Mouse (Mus musculus) heart, embryonic 14.5 days (tissue): ENCODE results near the gene Fut2. TPM values are rescaled to one million over a fixed set of nuclear protein-coding genes. Genes with fewer than 3 reads are reported as not detected.
"Not testable (repeated sequence)": the region's sequence is repeated elsewhere in the genome, so short reads cannot be mapped to it uniquely, and the experiment has no call there.

Experiments
- ATAC-seq: fragments of 200-750 bp; cut with Nextera tagmentation; 2 replicates; pipeline ENCODE4 v1.8.0; 2017; ENCODE audit warnings: low read depth, moderate TSS enrichment; ENCODE audit not compliant: insufficient number of reproducible peaks, insufficient read depth, low FRiP score
- H3K27ac ChIP-seq, 2 experiments: fragments of 200-500 bp in 1 of 2; fragments of 300-500 bp in 1 of 2; sonication (generic) in 1 of 2; replicated peaks in 1 of 2; 2 replicates each; pipeline ENCODE4 v1.5.1; 2012 to 2014; ENCODE audit warnings: low read depth in 2 of 2, low read length in 2 of 2, control low read depth in 1 of 2, mild to moderate bottlenecking in 1 of 2, mixed read lengths in 1 of 2; ENCODE audit not compliant: control insufficient read depth in 1 of 2, insufficient read depth in 1 of 2
- H3K27me3 ChIP-seq: fragments of 300-500 bp; sonication (generic); 2 replicates; pipeline ENCODE4 v1.6.1; 2014; ENCODE audit warnings: mild to moderate bottlenecking, low read length, control low read depth; ENCODE audit not compliant: control insufficient read depth, insufficient read depth
- H3K36me3 ChIP-seq: fragments of 300-500 bp; sonication (generic); 2 replicates; pipeline ENCODE4 v1.6.1; 2014; ENCODE audit warnings: mild to moderate bottlenecking, control low read depth, low read length, mixed read lengths; ENCODE audit not compliant: control insufficient read depth, insufficient read depth
- H3K4me1 ChIP-seq, 2 experiments: fragments of 200-500 bp in 1 of 2; fragments of 300-500 bp in 1 of 2; sonication (generic) in 1 of 2; 2 replicates each; pipeline ENCODE4 v1.6.1; 2012 to 2014; ENCODE audit warnings: low read length in 2 of 2, control low read depth in 1 of 2, mixed read lengths in 1 of 2; ENCODE audit not compliant: control insufficient read depth in 2 of 2, insufficient read depth in 2 of 2
- H3K4me2 ChIP-seq: fragments of 300-500 bp; sonication (generic); 2 replicates; pipeline ENCODE4 v1.6.1; 2014; ENCODE audit warnings: mild to moderate bottlenecking, low read length
- H3K4me3 ChIP-seq, 2 experiments: fragments of 200-500 bp in 1 of 2; fragments of 300-500 bp in 1 of 2; sonication (generic) in 1 of 2; 2 replicates each; pipeline ENCODE4 v1.5.1; 2012 to 2014; ENCODE audit warnings: low read length in 2 of 2, mild to moderate bottlenecking in 2 of 2, control low read depth in 1 of 2, low read depth in 1 of 2, moderate library complexity in 1 of 2; ENCODE audit not compliant: control insufficient read depth in 1 of 2, insufficient read depth in 1 of 2
- H3K9ac ChIP-seq: fragments of 300-500 bp; sonication (generic); 2 replicates; pipeline ENCODE4 v1.6.1; 2014; ENCODE audit warnings: mild to moderate bottlenecking, low read length
- H3K9me3 ChIP-seq: fragments of 300-500 bp; sonication (generic); 2 replicates; pipeline ENCODE4 v1.6.1; 2016; ENCODE audit warnings: low read length, control low read depth; ENCODE audit not compliant: control insufficient read depth
- WGBS: fragments of 180-500 bp; shearing (Covaris S2); extraction: QIAGEN DNeasy Blood & Tissue Kit; methylation state at CpG from one replicate; pipeline ENCODE4 v1.1.7; 2014; 5-methylcytosine and 5-hydroxymethylcytosine counted together
- polyA plus RNA-seq: library from polyadenylated mRNA; unstranded; fragments of >200 nt; fragmentation: Nextera tagmentation; extraction: Ambion mirVana; gene quantifications from 2 replicates; pipeline ENCODE4 v1.2.1, GENCODE M21; 2014

Fut2 gene
- polyA plus RNA-seq, 1 experiment from 2014 or later, result 2.4 TPM

- no peaks in the 10 kb centered on the region for H3K36me3 ChIP-seq
- WGBS, result 59% methylated on average over 14 of the region's 14 CpGs
- no peak; the same call in 1 of the 2 replicates for ATAC-seq
- peak overlapping the region; percentile 58 to 70 for H3K27ac ChIP-seq
- no peak overlapping the region; the same call in 1 of the 2 replicates for H3K9ac ChIP-seq
- H3K4me2 ChIP-seq, result no peak overlapping the region
- H3K4me3 ChIP-seq, result no peak overlapping the region
- peaks cover 5 to 15% of the 10 kb centered on the region in 2 experiments for H3K4me1 ChIP-seq
- H3K27me3 ChIP-seq, result no peaks in the 10 kb centered on the region
- no peaks in the 10 kb centered on the region for H3K9me3 ChIP-seq
Observed at GRCm38 (mm10) chr7:45679966-45680621, 13.9 kb upstream of the Fut2 start.

GRCm38 (mm10) chr7:45678513-45678912 is 12.3 kb upstream of the Fut2 start:
- no peaks in the 10 kb centered on the region for H3K9me3 ChIP-seq
- H3K4me2 ChIP-seq, result no peak overlapping the region
- H3K4me1 ChIP-seq, result peaks cover 5 to 15% of the 10 kb centered on the region in 2 experiments
- no peak overlapping the region for H3K9ac ChIP-seq
- no peak overlapping the region for H3K27ac ChIP-seq
- no peaks in the 10 kb centered on the region for H3K27me3 ChIP-seq
- no peak for ATAC-seq
- H3K4me3 ChIP-seq, result no peak overlapping the region
- H3K36me3 ChIP-seq, result no peaks in the 10 kb centered on the region
- WGBS, result 91% methylated on average over 14 of the region's 14 CpGs

- Histone ChIP-seq H3K9ac (no peak overlapping the region), H3K27me3 (no peaks in the 10 kb centered on the region), H3K9me3 (no peaks in the 10 kb centered on the region), H3K4me3 (no peak overlapping the region), H3K27ac (no peak overlapping the region), H3K4me2 (no peak overlapping the region), H3K36me3 (no peaks in the 10 kb centered on the region), H3K4me1 (peaks cover 5 to 15% of the 10 kb centered on the region in 2 experiments)
- WGBS, result 76% methylated on average over 7 of the region's 7 CpGs
- ATAC-seq, result no peak
Observed at GRCm38 (mm10) chr7:45677627-45678295, 11.6 kb upstream of the Fut2 start.

GRCm38 (mm10) chr7:45668921-45669320 is 2.7 kb upstream of the Fut2 start:
- no peaks in the 10 kb centered on the region for H3K27me3 ChIP-seq
- H3K27ac ChIP-seq, result no peak overlapping the region
- WGBS, result 95% methylated on average over 9 of the region's 9 CpGs
- H3K4me1 ChIP-seq, result peaks cover 3 to 7% of the 10 kb centered on the region in 2 experiments; a peak in 1 of 4 replicates
- ATAC-seq, result no peak
- no peak overlapping the region for H3K4me3 ChIP-seq
- H3K9ac ChIP-seq, result no peak overlapping the region
- peaks cover 4% of the 10 kb centered on the region; the same call in 1 of the 2 replicates for H3K9me3 ChIP-seq
- no peak overlapping the region for H3K4me2 ChIP-seq
- H3K36me3 ChIP-seq, result no peaks in the 10 kb centered on the region

GRCm38 (mm10) chr7:45667761-45668160 is 1.6 kb upstream of the Fut2 start:
- H3K9me3 ChIP-seq, result peaks cover 4% of the 10 kb centered on the region; the same call in 1 of the 2 replicates
- no peak overlapping the region for H3K27ac ChIP-seq
- ATAC-seq, result no peak
- WGBS, result 76% methylated on average over 14 of the region's 14 CpGs
- H3K27me3 ChIP-seq, result no peaks in the 10 kb centered on the region
- no peaks in the 10 kb centered on the region for H3K36me3 ChIP-seq
- no peak overlapping the region for H3K9ac ChIP-seq
- peaks cover 3 to 9% of the 10 kb centered on the region in 2 experiments; a peak in 1 of 4 replicates for H3K4me1 ChIP-seq
- H3K4me2 ChIP-seq, result no peak overlapping the region
- H3K4me3 ChIP-seq, result no peak overlapping the region

GRCm38 (mm10) chr7:45665303-45666138 is 673 bp downstream of the Fut2 start:
- H3K27ac ChIP-seq, result no peak overlapping the region
- H3K27me3 ChIP-seq, result no peaks in the 10 kb centered on the region
- no peaks in the 10 kb centered on the region for H3K36me3 ChIP-seq
- H3K4me2 ChIP-seq, result no peak overlapping the region
- no peak for ATAC-seq
- no peak overlapping the region for H3K4me3 ChIP-seq
- H3K9ac ChIP-seq, result no peak overlapping the region
- WGBS, result 53% methylated on average over 13 of the region's 13 CpGs
- peaks cover 4% of the 10 kb centered on the region; the same call in 1 of the 2 replicates for H3K9me3 ChIP-seq
- peaks cover 3 to 9% of the 10 kb centered on the region in 2 experiments; a peak in 1 of 4 replicates for H3K4me1 ChIP-seq

GRCm38 (mm10) chr7:45661702-45662101 is 4.5 kb downstream of the Fut2 start:
- ATAC-seq, H3K4me2 ChIP-seq, H3K4me3 ChIP-seq, H3K9me3 ChIP-seq, H3K27me3 ChIP-seq, H3K4me1 ChIP-seq, H3K36me3 ChIP-seq, H3K27ac ChIP-seq, H3K9ac ChIP-seq: not testable (repeated sequence)
- WGBS, result 83% methylated on average over 6 of the region's 6 CpGs
